8 mouse cellular contexts compared by ENCODE assay signal in the genomic region with DNA sequence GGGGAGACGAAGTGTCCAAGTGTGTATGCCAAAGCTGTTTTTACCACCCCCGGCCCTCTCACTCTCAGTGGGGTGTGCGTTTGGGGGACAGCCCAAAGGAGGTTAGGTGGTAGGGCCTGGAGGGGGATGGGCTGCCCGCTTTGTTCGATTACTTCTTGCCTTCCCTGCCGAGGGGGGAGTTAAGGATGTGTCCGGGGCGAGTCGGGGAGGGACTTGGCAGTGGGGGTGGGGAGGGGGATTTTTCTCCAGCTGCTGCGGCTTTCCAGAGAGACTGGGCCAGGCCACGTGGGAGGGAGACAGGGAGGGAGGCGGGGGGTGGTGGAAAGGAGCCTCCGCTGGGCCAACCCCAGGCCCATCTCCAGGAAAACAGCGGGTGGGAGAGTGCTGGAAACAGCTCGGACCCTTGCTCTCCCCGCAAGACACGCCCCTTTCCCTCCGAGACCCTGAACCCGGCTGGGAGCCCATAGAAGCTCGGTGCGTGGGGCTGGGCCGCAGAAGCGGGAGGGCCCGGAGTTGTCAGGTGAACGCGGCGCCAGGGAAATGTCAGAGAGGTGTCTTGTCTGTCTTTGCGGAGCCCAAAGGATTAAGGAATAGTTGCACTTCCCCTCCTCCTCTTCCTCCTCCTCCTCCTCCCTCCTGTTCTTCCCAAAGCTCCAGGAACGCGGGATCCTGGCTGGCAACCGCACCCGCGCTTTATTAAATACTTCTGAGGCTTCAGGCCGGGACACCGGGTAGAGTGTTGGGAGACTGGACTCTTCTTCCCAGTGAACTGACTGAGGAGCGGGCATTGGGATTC. TPM values are rescaled to one million over a fixed set of nuclear protein-coding genes. Genes with fewer than 3 reads are reported as not detected.
DNase-seq lines count a peak whose midpoint lies in the region; ATAC-seq and TF ChIP-seq lines count a peak whose summit lies in the region.

No protein-coding gene starts in this region.

- no peak overlapping the region for H3K27ac ChIP-seq in kidney, adult 2 months (ENCODE audit: insufficient read depth, low read depth, low read length)
- peak overlapping the region; percentile 63 for H3K27ac ChIP-seq in heart, embryonic 13.5 days (replicated peaks)
- peak overlapping the region; percentile 78 for H3K27ac ChIP-seq in liver, embryonic 11.5 days (ENCODE audit: low read depth, low read length)

- peaks cover 1% of the 10 kb centered on the region for H3K27me3 ChIP-seq in kidney, adult 2 months (replicated peaks; ENCODE audit: control insufficient read depth, insufficient read depth, low read length)
- H3K27me3 ChIP-seq in heart, embryonic 13.5 days (replicated peaks), result peaks cover 6% of the 10 kb centered on the region; the same call in 1 of the 2 replicates
- H3K27me3 ChIP-seq in liver, embryonic 11.5 days (replicated peaks; ENCODE audit: control insufficient read depth, insufficient read depth, low read length), result peaks cover 40% of the 10 kb centered on the region

- WGBS in kidney, adult 2 months, result 15% methylated on average over 36 of the region's 36 CpGs
- WGBS in heart, embryonic 13.5 days, result 2% methylated on average over 36 of the region's 36 CpGs
- 6% methylated on average over 36 of the region's 36 CpGs for WGBS in liver, embryonic 11.5 days

- H3K4me1 ChIP-seq in kidney, adult 2 months (ENCODE audit: control insufficient read depth, insufficient read depth, low read length), result 0 out of 2 replicates have a peak, but pooled peaks cover 3% of the 10 kb centered on the region
- H3K4me1 ChIP-seq in heart, embryonic 13.5 days, result peaks cover 17% of the 10 kb centered on the region
- peaks cover 14% of the 10 kb centered on the region for H3K4me1 ChIP-seq in liver, embryonic 11.5 days (replicated peaks; ENCODE audit: control insufficient read depth, insufficient read depth, low read length)

- H3K36me3 ChIP-seq in kidney, adult 2 months (ENCODE audit: control insufficient read depth, insufficient read depth, low read length), result no peaks in the 10 kb centered on the region
- H3K36me3 ChIP-seq in heart, embryonic 13.5 days, result no peaks in the 10 kb centered on the region
- H3K36me3 ChIP-seq in liver, embryonic 11.5 days (ENCODE audit: control insufficient read depth, insufficient read depth, low read length), result no peaks in the 10 kb centered on the region

- TF ChIP-seq CTCF in kidney, adult 2 months (conservative IDR thresholded peaks at IDR 0.05; ENCODE audit: insufficient read depth, insufficient read length, low read depth, low read length), result no peak

- peak overlapping the region; percentile 94 for H3K4me2 ChIP-seq in heart, embryonic 13.5 days
- peak overlapping the region; percentile 98 for H3K4me2 ChIP-seq in liver, embryonic 11.5 days

- TF ChIP-seq POLR2A in kidney, adult 2 months (IDR thresholded peaks at IDR 0.05; ENCODE audit: low read depth, low read length), result no peak

- no peak for DNase-seq in kidney, adult 2 months
- DNase-seq in kidney, postnatal 25 days, result no peak
- peak; percentile 71 for DNase-seq in Muller cell, postnatal 12 days (ENCODE audit: inconsistent ontology term)
- peak; percentile 30 to 32 for DNase-seq in cerebellum, postnatal 36 days
- DNase-seq in liver, embryonic 11.5 days (ENCODE audit: low spot score), result no peak
- peak; percentile 41 for DNase-seq in ovary, postnatal 14 days (ENCODE audit: low spot score)
- no peak for DNase-seq in spleen, postnatal 14 days (ENCODE audit: low spot score in 2 of 2)

- peak; percentile 20; the same call in 1 of the 2 replicates for ATAC-seq in heart, embryonic 13.5 days (ENCODE audit: extremely low read depth, insufficient number of reproducible peaks, low FRiP score, low TSS enrichment)
- peak; percentile 35; the same call in 1 of the 2 replicates for ATAC-seq in liver, embryonic 11.5 days (replicated peaks; ENCODE audit: low FRiP score)

- peak overlapping the region; percentile 87 for H3K9ac ChIP-seq in heart, embryonic 13.5 days
- H3K9ac ChIP-seq in liver, embryonic 11.5 days (ENCODE audit: low read depth, low read length), result peak overlapping the region; percentile 69

- H3K9me3 ChIP-seq in heart, embryonic 13.5 days, result peaks cover 5% of the 10 kb centered on the region
- H3K9me3 ChIP-seq in liver, embryonic 11.5 days (ENCODE audit: control insufficient read depth, low read length), result 0 out of 2 replicates have a peak, but pooled peaks cover 2% of the 10 kb centered on the region

- H3K4me3 ChIP-seq in kidney, adult 2 months (ENCODE audit: insufficient read depth, low read depth, low read length), result peak overlapping the region; percentile 40
- H3K4me3 ChIP-seq in heart, embryonic 13.5 days, result peak overlapping the region; percentile 77
- H3K4me3 ChIP-seq in liver, embryonic 11.5 days (ENCODE audit: low read depth, low read length), result peak overlapping the region; percentile 67

RNA-seq across cellular contexts. Expression of gene Igdcc4, which starts 1.3 kb away (rescaled TPM):
- polyA plus RNA-seq in kidney, adult 2 months (2012; rRNA removed), result 0.57 and 0.83 TPM in 2 replicates
- polyA plus RNA-seq in heart, embryonic 13.5 days (2015; fragmentation: Nextera tagmentation; extraction: Ambion mirVana), result 10.4 and 11.0 TPM in 2 replicates
- 12.0 and 15.0 TPM in 2 replicates for polyA plus RNA-seq in liver, embryonic 11.5 days (2014; fragmentation: Nextera tagmentation; extraction: Ambion mirVana)

RNA-seq across cellular contexts. Expression of gene Igdcc3, which starts 38.4 kb away (rescaled TPM):
- polyA plus RNA-seq in kidney, adult 2 months (2012; rRNA removed), result 0.72 and 0.94 TPM in 2 replicates
- 0.88 and 0.98 TPM in 2 replicates for polyA plus RNA-seq in heart, embryonic 13.5 days (2015; fragmentation: Nextera tagmentation; extraction: Ambion mirVana)
- 4.8 and 5.5 TPM in 2 replicates for polyA plus RNA-seq in liver, embryonic 11.5 days (2014; fragmentation: Nextera tagmentation; extraction: Ambion mirVana)

Comparison
In these comparisons a context has a peak if more than half of its experiments do, and no peak if none do; other contexts are left out.
1. DNase-seq: peak in Muller cell, postnatal 12 days (single experiment), cerebellum, postnatal 36 days (2 of 2) and ovary, postnatal 14 days (single experiment); none in kidney, adult 2 months (single experiment), kidney, postnatal 25 days (0 of 2), liver, embryonic 11.5 days (single experiment) and spleen, postnatal 14 days (0 of 2).
2. Peak in every context shown above with its lines, with median percentiles within 50 percentile points of each other: H3K4me3 ChIP-seq.